Mouse (Mus musculus): ENCODE results near the gene Pi4kb. TPM values are rescaled to one million over a fixed set of nuclear protein-coding genes. Genes with fewer than 3 reads are reported as not detected.

The Pi4kb gene
- total and polyA plus RNA-seq, 3 experiments = 24.0 to 39.2 (median 30.7) TPM

GRCm38 (mm10) chr3:95041625-95042024 lies 67.1 kb downstream of the Pi4kb start:
- Histone ChIP-seq H3K27me3 (replicated peaks) (no peaks in the 10 kb centered on the region), H3K27ac (ENCODE audit: insufficient read depth, low read depth) (no peak overlapping the region)
- in situ Hi-C loops (cut with MboI; ENCODE audit: low pct_ligation_motif_present, low pct_unique_long_range_greater_than_20kb, low sequenced_read_pairs) = no loop called here

GRCm38 (mm10) chr3:95042166-95042837 lies 67.8 kb downstream of the Pi4kb start, which contains the start of gene Psmd4:
Psmd4 (minus strand) TSS chr3:95042614.
- DNase-seq (ENCODE audit: extremely low read depth) = peak; percentile 98
- peaks cover 2 to 17% of the 10 kb centered on the region in 2 experiments; a peak in 3 of 4 replicates for H3K4me1 ChIP-seq (ENCODE audit: control insufficient read depth in 1 of 2, insufficient read depth in 2 of 2)
- in situ Hi-C loops (cut with MboI; ENCODE audit: low pct_ligation_motif_present, low pct_unique_long_range_greater_than_20kb, low sequenced_read_pairs) = no loop called here

More at GRCm38 (mm10) chr3:95041625-95042024, 67.1 kb downstream of the Pi4kb start:
- Histone ChIP-seq H3K9ac (ENCODE audit: insufficient read depth, low read depth) (peak overlapping the region; percentile 94), H3K9me3 (replicated peaks; ENCODE audit: low read length) (no peaks in the 10 kb centered on the region), H3K4me1 (ENCODE audit: control insufficient read depth in 1 of 2, insufficient read depth in 2 of 2) (peaks cover 2 to 17% of the 10 kb centered on the region in 2 experiments; a peak in 3 of 4 replicates), H3K79me2 (replicated peaks; ENCODE audit: control insufficient read depth, extremely low read depth, insufficient read depth, poor library complexity, severe bottlenecking) (peaks cover 53% of the 10 kb centered on the region), H3K4me3 (replicated peaks in 1 of 3; ENCODE audit: low read depth in 2 of 3, low read length in 2 of 3, poor library complexity in 1 of 3) (peak overlapping the region; percentile 77 to 83 (median 77)), H3K36me3 (replicated peaks in 1 of 2; ENCODE audit: control insufficient read depth in 1 of 2, insufficient read depth in 1 of 2, low read length in 1 of 2) (peaks cover 13 to 34% of the 10 kb centered on the region in 2 experiments), H3K4me2 (ENCODE audit: insufficient read depth, low read depth, poor library complexity, severe bottlenecking) (peak overlapping the region; percentile 78)
- TF ChIP-seq EP300 (IDR thresholded peaks at IDR 0.05; ENCODE audit: low read length) (no peak), POLR2AphosphoS2 (IDR thresholded peaks at IDR 0.05; ENCODE audit: low read depth, low read length) (no peak), HCFC1 (IDR thresholded peaks at IDR 0.05; ENCODE audit: low read depth, low read length) (no peak), TBP (conservative IDR thresholded peaks at IDR 0.05; ENCODE audit: low read depth, low read length) (no peak), ZMIZ1 (IDR thresholded peaks at IDR 0.05; ENCODE audit: low read depth, low read length) (no peak), ELF1 (IDR thresholded peaks at IDR 0.05; ENCODE audit: low read depth, low read length) (no peak)
- no peak for DNase-seq (ENCODE audit: extremely low read depth)
- dilution Hi-C loops (cut with MboI; ENCODE audit: extremely low pct_ligation_motif_present, extremely low pct_unique_long_range_greater_than_20kb, low sequenced_read_pairs) = no loop called here

More at GRCm38 (mm10) chr3:95042166-95042837, 67.8 kb downstream of the Pi4kb start, which contains the start of gene Psmd4:
- Histone ChIP-seq H3K4me3 (replicated peaks in 1 of 3; ENCODE audit: low read depth in 2 of 3, low read length in 2 of 3, poor library complexity in 1 of 3) (peak within 1 kb of the TSS; percentile 77 to 83 (median 77)), H3K4me2 (ENCODE audit: insufficient read depth, low read depth, poor library complexity, severe bottlenecking) (peak within 1 kb of the TSS; percentile 78), H3K36me3 (replicated peaks in 1 of 2; ENCODE audit: control insufficient read depth in 1 of 2, insufficient read depth in 1 of 2, low read length in 1 of 2) (peaks cover 9 to 29% of the 10 kb centered on the region in 2 experiments), H3K79me2 (replicated peaks; ENCODE audit: control insufficient read depth, extremely low read depth, insufficient read depth, poor library complexity, severe bottlenecking) (peaks cover 46% of the 10 kb centered on the region), H3K9ac (ENCODE audit: insufficient read depth, low read depth) (peak within 1 kb of the TSS; percentile 94), H3K27ac (ENCODE audit: insufficient read depth, low read depth) (peak within 1 kb of the TSS; percentile 40), H3K9me3 (replicated peaks; ENCODE audit: low read length) (no peaks in the 10 kb centered on the region), H3K27me3 (replicated peaks) (no peaks in the 10 kb centered on the region)
- TF ChIP-seq RAD21 (IDR thresholded peaks at IDR 0.05; ENCODE audit: low read depth, low read length) (no peak), POLR2AphosphoS2 (IDR thresholded peaks at IDR 0.05; ENCODE audit: low read depth, low read length) (0 out of 2 replicates have a peak, but pooled peaks have one; percentile 68), CTCF (conservative IDR thresholded peaks at IDR 0.05 in 1 of 2, IDR thresholded peaks at IDR 0.05 in 1 of 2; ENCODE audit: low read depth in 2 of 2, low read length in 2 of 2) (no peak), NRF1 (IDR thresholded peaks at IDR 0.05; ENCODE audit: low read depth, low read length) (peak; percentile 62), ELF1 (IDR thresholded peaks at IDR 0.05; ENCODE audit: low read depth, low read length) (peak; percentile 93), NELFE (IDR thresholded peaks at IDR 0.05; ENCODE audit: low read depth, low read length) (peak; percentile 78), ZMIZ1 (IDR thresholded peaks at IDR 0.05; ENCODE audit: low read depth, low read length) (peak; percentile 78), JUND (conservative IDR thresholded peaks at IDR 0.05; ENCODE audit: low read depth, low read length) (no peak), CHD2 (IDR thresholded peaks at IDR 0.05; ENCODE audit: low read length) (peak; percentile 96), SIN3A (IDR thresholded peaks at IDR 0.05; ENCODE audit: low read length) (peak; percentile 82), EP300 (IDR thresholded peaks at IDR 0.05; ENCODE audit: low read length) (no peak), MXI1 (IDR thresholded peaks at IDR 0.05; ENCODE audit: low read depth, low read length) (peak; percentile 77; the same call in 1 of the 2 replicates), MAX (IDR thresholded peaks at IDR 0.05; ENCODE audit: low read length) (no peak; the same call in 1 of the 2 replicates), IRF4 (IDR thresholded peaks at IDR 0.05; ENCODE audit: low read depth, low read length) (peak; percentile 61), GABPA (IDR thresholded peaks at IDR 0.05; ENCODE audit: insufficient replicate concordance, low read depth, low read length) (peak; percentile 74; the same call in 1 of the 2 replicates), MAZ (IDR thresholded peaks at IDR 0.05; ENCODE audit: low read depth, low read length) (no peak), MAFK (IDR thresholded peaks at IDR 0.05; ENCODE audit: insufficient replicate concordance, low read length) (no peak), RCOR1 (conservative IDR thresholded peaks at IDR 0.05; ENCODE audit: low read depth, low read length) (no peak), TBP (conservative IDR thresholded peaks at IDR 0.05; ENCODE audit: low read depth, low read length) (peak; percentile 46; the same call in 1 of the 2 replicates), HCFC1 (IDR thresholded peaks at IDR 0.05; ENCODE audit: low read depth, low read length) (peak; percentile 97), POLR2A (IDR thresholded peaks at IDR 0.05; ENCODE audit: low read depth, low read length) (peak; percentile 96), TCF12 (IDR thresholded peaks at IDR 0.05; ENCODE audit: low read depth, low read length) (peak; percentile 89), KAT2A (IDR thresholded peaks at IDR 0.05; ENCODE audit: insufficient replicate concordance, low read length) (peak; percentile 96; the same call in 1 of the 2 replicates), MEF2A (IDR thresholded peaks at IDR 0.05; ENCODE audit: borderline replicate concordance, low read depth, low read length) (peak; percentile 40; the same call in 1 of the 2 replicates)
- dilution Hi-C loops (cut with MboI; ENCODE audit: extremely low pct_ligation_motif_present, extremely low pct_unique_long_range_greater_than_20kb, low sequenced_read_pairs) = no loop called here

Measured in CH12.LX (cell line).